Mouse (Mus musculus) fat pad, adult 2 months (tissue): ENCODE data around the gene Ccm2.
"Not testable (repeated sequence)": the region's sequence is repeated elsewhere in the genome, so short reads cannot be mapped to it uniquely, and the experiment has no call there.

Experiments used
- DNase-seq: peaks from one replicate; pipeline ENCODE4 v3.0.0-alpha.2; 2011; ENCODE audit warnings: low read depth, low spot score; ENCODE audit errors: extremely low read depth

Gene Ccm2

GRCm38 (mm10) chr11:6546205-6547013 lies at the start of gene Ccm2:
Gene Ccm2, plus strand, starts transcription at chr11:6546887.
- DNase-seq: peak; percentile 80

- no peak for DNase-seq
Observed at GRCm38 (mm10) chr11:6497311-6497948, 49.3 kb upstream of the Ccm2 start.

DNA sequence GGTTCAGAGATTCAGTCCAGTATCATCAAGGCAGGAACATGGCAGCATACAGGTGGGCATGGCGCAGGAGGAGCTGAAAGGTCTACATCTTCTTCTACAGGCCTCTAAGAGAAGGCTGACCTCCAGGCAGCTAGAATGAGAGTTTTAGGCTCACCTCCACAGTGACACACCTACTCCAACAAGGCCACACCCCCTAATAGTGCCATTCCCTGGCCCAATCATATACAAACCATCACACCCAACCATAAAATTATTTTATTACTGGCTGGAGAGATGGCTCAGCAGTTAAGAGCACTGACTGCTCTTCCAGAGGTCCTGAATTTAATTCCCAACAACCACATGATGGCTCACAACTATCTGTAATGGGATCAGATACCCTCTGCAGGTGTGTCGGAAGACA lies 44.2 kb upstream of the Ccm2 start:
- DNase-seq: no peak

DNA sequence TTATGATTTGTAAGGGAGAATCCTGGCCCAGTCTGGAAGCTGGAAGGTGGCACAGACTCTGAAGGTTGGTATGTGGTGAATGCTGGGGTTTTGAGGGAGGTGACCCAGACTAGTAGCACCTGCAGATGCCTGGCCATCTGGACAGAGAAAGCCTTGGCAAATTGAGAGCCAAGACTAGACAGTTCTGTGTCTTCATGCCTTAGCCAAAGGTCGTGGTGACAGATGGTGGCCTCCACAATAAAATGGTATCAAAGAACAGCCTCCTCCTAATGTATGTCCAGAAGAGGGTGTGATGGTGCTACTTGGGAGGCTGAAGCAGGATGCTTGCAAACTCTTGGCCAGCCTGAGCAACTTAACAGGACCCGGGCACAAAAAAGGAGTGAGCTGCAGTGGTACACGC lies 42.5 kb upstream of the Ccm2 start:
- DNase-seq: no peak

DNA sequence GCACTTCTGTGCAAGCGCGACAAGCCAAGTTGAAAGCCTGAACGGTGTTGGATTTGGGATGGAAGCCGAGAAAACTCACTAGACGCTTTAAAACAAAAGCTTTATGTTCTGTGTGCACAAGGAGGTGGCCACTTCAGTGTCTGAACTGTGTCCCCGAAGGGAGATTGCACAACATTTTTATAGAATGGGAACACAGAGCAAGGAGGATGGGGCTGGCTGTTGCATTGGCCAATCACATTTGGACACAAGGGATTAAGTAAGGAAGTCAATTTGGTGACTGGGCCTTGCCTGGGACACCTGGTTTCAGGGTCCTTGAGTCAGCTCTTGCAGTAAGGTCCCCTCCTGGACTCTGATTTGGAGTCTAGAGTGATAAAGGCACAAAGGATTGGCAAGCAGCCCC lies 42.0 kb upstream of the Ccm2 start:
- peak; percentile 56 for DNase-seq

- peak; percentile 49 for DNase-seq
Observed at GRCm38 (mm10) chr11:6506516-6506915, 40.2 kb upstream of the Ccm2 start.

DNA sequence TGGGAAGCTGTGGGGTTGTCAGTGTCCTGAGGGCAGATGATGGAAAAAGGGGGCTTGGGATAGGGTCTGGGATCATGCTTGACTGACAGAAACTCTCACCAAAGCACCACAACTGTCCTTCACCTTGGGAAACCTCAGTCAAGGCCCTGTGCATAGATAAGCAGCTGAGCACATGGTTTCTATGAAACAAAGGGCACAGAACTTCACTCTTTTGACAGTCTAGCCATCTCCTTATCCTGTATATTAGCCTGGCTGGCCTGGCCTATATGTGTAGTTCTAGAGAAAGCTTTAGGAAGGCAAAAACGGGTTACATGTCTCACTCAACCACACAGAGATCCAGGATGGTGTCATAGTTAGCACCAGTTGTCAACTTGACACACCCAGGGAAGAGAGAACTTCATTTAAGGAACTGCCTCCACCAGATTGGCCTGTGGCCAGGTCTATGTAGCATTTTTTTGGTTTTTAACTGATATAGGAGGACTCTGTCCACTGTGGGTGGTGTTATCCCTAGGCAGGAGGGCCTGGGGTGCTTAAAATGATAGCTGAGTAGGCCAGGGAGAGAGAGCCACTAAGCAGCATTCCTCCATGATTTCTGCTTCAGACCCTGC lies 38.3 kb upstream of the Ccm2 start:
- DNase-seq: no peak

- no peak for DNase-seq
Observed at GRCm38 (mm10) chr11:6514837-6515236, 31.9 kb upstream of the Ccm2 start.

GRCm38 (mm10) chr11:6519491-6520033 lies 27.1 kb upstream of the Ccm2 start:
- DNase-seq: no peak

DNA sequence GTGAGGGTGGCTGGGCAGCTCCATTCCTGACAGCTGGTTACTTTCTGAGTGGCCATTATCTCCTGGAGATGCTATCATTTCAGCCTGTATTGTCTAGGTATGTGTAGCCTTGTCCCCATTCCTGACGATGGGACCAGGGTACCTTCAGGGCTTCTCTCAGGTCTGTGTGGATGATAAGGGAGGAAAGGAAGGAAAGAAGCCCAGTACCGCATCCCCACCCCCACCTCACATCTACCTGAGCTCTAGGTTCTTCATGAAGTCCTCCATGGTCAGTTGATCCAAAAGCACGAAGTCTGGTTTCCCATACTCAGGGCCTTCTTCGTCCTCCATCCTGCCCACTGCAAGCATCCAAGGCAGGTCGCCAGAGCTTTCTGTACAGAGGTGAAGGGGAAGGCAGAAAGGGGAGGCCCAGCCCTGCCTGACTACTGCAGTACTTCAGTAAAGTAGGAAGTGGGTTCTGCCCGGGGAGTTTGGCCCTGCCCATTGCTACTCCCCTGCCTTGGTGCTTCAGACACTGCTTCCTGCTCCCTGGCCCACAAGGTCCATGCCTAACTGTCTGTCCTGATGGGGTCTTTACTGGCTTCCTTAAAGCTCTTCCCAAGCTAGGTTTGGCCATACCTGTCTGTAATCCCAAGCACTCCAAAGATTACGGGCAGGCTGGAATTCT lies 26.0 kb upstream of the Ccm2 start, which contains the start of gene Myo1g:
Gene Myo1g (minus strand): TSS at position 459 of the 667 bp plus-strand sequence.
- DNase-seq: no peak

- DNase-seq: no peak
Observed at GRCm38 (mm10) chr11:6522782-6523525, 23.7 kb upstream of the Ccm2 start.

DNA sequence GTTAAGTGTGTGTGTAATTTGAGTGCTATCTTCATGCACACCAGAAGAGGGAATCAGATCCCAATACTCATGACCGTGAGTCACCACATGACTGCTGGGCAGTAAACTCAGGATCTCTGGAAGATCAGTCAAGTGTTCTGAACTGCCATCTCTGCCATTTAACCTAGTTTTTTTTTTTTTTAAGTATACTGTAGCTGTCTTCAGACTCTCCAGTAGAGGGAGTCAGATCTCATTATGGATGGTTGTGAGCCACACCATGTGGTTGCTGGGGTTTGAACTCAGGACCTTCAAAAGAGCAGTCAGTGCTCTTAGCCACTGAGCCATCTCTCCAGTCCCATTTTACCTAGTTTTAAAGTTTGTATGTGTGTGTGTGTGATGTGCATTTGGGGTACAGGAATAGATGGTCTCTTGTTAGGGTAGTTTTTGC lies 23.0 kb upstream of the Ccm2 start:
- no peak for DNase-seq

DNA sequence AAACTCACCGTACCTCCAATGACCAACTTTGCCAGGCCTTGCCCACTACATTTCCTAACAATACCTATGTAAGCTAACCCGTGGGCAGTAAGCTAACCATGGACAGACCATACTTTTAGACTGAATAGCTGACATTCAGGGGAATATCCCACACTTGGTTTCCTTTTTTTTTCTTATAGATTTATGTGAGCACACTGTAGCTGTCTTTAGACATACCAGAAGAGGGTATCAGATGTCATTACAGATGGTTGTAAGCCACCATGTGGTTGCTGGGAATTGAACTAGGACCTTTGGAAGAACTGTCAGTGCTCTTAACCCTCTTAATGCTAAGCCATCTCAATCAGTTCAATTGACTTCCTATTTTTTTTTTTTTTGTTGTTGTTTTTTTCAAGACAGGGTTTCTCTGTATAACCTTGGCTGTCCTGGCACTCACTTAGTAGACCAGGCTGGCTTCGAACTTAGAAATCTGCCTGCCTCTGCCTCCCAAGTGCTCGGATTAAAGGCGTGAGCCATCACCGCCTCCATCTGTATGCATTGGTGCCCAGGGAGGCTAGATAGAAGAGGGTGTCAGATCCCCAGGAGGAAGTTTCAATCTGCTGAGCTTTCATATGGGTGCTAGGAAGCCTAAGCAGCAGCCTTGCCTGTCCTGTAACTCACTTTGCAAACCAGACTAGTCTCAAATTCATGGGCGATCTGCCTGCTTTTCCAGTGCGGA lies 22.4 kb upstream of the Ccm2 start:
- no peak for DNase-seq

GRCm38 (mm10) chr11:6524880-6525238 lies 21.8 kb upstream of the Ccm2 start:
- DNase-seq: no peak

GRCm38 (mm10) chr11:6525241-6525640 lies 21.4 kb upstream of the Ccm2 start:
- DNase-seq: no peak

DNA sequence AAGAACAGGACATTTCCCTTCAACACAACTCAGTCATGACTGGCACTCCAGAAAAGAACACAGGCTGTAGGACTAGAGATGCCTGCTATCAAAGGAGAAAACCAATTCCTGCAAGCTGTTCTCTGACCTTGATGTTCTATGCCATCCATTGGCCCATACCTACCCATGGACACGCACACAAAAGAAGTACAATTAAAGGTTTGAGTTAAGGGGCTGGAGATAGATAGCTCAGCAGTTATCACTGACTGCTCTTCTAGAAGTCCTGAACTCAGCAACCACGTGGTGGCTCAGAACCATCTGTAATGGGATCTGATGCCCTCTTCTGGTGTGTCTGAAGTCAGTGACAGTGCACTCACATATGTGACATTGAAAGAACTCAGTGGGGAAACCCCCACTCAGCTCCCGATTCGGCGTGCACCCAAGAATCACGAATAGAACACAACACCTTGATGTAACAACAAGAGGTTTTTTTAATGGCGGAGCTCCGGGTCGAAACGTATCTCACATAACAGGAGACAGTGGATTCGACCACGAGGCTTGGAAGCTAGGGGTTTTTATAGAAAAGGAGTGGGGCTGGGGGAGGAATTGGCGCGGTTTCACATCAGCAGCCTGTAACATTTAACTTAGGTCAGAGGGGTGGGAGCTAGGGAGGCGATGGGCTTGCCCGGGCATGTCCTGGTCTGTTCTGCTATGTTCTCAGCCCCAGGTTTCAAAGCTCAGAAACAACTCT lies 20.0 kb upstream of the Ccm2 start:
- not testable (repeated sequence) for DNase-seq

GRCm38 (mm10) chr11:6527256-6528185 lies 19.2 kb upstream of the Ccm2 start:
- DNase-seq: peak; percentile 58
